Mouse (Mus musculus) naive thymus-derived CD4-positive, alpha-beta T cell, adult 2 months (primary cell): ENCODE measurements around the gene Clec16a.

Experiments
- DNase-seq: peaks from one replicate; pipeline ENCODE4 v3.0.0-alpha.2; 2011; ENCODE audit warnings: low read depth

Clec16a gene

DNA sequence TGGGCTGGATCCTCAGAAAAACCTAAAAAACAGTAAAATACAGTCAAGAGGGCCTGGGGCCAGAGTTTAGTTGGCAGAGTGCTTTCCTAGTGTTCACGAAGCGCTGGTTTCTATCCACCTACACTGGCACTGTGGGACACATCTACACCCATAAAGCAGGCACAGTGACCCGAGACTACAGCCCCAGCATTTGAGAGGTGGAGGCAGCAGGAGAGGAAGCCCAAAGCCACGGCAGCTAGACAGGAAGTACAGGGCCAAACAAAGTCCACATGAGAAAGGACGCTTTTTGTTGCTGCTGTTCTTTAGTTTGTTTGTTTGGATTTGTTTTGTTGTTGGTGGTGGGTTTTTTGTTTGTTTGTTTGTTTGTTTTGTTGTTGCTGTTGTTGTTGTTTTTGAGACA lies 8.8 kb upstream of the Clec16a start:
- no peak for DNase-seq

DNA sequence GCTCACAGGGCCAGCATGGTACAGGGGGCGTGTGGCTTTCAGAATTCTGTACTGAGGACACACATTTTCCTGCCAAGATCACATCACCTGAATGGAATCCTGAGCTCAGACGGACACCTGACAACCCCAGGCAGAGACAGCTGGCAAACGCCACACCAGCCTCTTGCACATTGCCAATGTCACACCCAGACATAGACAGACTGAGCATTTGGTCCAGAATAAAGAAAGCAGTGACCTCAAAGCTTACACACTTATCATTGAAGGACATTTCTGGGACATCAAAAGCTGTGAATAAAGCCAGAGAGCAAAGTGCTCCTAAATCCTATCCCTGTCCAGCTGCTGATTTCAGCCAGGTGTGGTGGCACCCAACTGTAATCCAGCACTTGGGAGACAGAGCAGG lies 8.2 kb upstream of the Clec16a start:
- DNase-seq: no peak

DNA sequence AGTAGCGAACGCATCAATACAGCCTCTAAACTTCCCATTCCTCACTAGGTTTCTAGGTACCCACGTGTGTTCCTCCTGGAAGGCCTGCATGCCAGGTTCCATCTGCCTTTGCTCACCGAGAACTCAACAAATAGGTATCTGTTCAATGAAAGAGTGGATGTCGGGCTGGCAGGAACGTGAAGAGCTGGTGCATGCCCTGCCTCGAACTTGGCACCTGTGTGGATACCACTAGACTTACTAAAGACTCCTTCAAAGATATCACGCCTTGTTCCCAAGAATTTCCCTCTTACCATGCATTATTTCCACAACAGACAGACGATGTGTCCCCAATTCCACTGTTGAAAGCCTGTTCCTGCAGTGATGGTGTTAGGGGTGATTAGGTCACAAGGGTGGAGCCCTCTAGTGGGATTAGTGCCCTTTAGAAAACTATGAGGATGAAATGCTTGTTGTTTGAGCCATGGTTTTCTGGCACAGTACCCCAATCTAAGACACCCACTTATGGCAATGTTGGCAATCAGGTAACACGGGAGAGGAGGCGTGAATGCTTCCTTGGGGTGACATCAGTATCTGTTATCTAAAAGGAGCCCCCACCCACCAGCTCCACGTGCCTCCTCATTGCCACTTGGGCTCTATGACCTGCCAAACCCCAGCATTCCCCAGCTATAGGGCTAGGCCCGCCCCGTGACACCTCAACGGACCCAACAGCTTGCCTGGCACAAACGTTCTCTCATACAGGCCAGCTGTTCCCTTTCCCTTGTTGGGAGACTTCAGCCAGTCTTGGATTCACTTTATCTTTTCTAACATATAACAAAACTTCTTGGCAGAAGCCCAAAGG lies 4.2 kb upstream of the Clec16a start:
- no peak for DNase-seq

DNA sequence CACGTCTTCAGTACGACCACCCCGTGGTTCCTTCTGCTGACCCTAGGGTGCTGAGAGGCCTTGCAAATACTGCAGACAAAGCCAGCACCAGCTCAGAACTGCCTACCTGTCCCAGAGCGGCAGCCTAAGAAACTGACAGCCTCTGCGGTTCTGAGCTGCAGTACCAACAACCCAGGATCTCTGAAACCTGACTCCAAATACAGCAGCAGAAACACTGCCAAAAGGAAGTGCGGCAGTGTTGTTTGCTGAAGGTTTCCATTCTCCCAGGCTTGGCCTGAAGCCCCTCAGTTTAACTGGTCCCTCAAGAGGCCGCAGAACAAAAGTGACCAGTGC lies 3.6 kb upstream of the Clec16a start:
- DNase-seq: peak; percentile 59

DNA sequence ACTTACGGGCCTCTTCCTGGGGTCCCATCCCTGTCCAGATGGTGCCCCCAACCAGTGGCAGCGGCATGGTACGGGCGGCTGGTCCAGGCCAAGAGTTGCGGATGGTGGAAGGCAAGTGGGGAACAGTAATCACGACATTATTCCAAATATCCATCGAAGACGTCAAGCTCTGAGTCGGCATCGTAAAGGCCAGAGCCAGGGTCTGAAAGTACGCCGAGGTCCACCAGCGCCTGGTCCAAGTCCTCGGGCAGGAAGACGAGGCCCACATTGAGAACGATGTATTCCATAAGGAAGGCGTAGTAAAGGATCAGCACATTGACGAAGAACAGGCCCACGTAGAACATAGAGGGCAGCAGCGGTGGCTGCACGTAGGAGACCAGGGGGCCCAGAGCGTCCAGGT lies 2.9 kb upstream of the Clec16a start:
- peak; percentile 38 for DNase-seq

DNA sequence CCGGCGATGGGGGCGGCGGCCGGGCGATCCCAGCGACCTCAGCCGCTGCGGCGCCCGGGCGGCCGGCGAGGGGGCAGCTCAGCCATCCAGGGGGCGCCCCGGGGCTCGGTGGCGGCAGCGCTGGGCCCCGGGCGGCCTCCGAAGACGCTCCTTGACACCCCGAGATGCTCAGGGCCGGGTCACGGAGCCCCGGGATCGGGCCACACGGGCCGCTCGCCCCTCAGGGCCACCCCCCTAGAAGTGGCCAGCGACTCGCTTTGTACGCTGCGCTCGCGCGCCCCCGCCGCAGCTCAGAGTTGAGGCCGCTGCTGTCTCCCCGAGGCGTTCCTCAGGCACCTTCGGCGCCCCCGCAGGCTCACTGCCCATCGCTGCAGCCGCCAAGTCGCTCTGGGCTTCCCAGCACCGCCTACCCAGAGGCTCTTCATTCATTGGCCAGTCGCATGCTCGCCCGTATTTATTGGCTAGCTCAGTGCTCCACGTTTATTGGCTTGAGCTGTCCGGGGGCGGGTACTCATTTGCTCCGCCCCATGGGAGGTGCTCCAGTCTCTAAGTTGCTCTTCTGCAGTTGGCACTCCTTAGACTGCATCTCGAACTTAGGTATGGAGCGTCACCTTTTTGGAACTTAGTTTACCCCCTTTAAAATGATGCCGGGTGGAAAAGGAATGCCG lies 2.3 kb upstream of the Clec16a start, which contains the start of gene Dexi:
TSS of gene Dexi (minus strand) at position 357 of the 668 bp plus-strand sequence.
- DNase-seq: peak; percentile 97

DNA sequence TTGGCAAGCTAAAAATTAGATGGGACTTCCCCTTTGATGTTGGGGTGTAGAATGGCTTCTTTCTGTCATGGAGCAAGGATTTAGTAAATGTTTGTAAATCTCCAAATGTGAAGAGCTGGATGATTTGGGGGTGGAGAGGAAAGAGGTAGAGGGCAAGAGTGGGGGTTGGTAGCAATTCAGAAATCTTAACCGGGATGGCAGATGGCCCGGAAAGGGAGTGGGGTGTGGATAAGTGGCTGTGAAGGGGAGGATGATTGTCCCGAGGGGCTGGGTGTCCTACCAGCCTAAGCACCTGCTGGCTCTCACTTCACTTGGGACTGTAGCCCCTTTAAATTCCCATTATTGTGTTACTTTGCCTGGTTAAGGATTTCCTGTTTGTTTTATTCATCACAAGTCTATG lies 1.7 kb downstream of the Clec16a start:
- DNase-seq: no peak

DNA sequence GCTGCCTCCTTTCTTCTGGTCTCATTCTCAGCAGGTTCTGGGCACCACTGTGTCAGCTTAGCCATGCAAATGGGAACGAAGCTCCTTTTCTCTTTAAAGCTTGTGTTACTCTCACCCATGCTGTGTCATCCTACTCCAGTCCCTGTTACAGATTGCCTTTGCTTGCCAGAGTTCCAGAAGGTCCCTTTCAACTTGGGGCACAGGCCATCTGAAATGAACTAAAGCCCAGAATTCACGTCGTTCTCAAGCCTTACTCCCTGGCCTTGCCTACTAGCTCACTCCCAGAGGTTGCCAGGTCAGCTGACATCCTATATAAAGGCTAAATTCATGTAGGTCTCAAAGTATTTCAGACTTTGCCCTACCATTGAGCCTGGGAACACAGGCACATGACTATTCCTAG lies 3.8 kb downstream of the Clec16a start:
- no peak for DNase-seq

DNA sequence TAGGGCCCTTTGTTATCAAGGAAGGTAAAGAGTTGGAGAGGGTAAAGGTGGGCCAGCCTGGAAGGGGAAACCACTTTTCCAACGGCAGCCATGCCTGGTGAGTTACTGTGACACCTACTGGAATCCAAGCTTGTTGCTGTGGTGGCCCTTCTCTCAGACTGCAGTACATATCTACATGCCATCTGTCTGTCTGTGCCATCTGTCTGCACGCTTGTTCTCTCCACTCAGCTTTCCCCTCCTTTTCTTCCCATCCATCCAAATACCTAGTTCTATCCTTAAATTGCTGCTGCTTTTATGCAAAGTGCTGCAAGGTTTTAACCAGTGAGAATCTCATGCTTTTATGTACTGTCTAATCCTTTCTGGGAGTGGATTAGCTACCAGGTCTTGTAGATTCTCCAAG lies 4.5 kb downstream of the Clec16a start:
- DNase-seq: no peak

DNA sequence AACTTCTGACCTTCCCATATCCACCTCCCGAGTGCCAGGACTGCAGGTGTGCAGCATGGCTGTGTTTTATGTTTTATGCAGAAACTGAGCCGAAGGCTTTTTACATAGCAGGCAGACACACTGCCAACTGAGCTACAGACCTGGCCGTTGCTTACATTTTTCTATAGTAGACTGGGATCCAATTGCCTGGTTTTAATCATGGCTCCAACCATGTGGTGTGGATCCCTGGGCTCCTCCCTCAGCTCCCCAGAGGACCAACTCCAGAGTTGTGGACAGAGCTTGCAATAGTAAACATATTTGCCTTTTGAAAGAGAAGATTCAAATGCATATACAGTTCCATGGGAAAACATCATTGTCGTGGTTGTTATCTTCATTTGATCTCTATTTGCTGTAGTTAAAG lies 6.5 kb downstream of the Clec16a start:
- no peak for DNase-seq

DNA sequence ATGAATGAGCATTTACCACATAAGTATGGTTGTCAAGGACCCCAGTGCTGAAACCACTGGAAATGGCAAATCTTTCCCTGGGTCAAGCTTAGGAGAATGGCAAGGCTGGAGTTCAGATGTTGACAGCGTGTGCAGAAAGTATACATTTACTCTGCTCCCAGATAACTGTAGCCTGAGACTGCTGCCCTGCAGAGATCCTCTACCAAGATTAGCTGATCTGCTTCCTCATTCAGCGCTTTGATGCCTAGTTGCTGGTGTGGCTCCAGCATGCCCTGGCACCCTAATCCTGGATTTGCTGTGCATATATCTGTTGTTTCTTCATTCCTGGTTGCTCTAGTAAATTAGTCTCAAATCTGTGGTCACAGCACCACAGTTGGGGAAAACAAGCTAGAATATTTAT lies 8.7 kb downstream of the Clec16a start:
- no peak for DNase-seq

DNA sequence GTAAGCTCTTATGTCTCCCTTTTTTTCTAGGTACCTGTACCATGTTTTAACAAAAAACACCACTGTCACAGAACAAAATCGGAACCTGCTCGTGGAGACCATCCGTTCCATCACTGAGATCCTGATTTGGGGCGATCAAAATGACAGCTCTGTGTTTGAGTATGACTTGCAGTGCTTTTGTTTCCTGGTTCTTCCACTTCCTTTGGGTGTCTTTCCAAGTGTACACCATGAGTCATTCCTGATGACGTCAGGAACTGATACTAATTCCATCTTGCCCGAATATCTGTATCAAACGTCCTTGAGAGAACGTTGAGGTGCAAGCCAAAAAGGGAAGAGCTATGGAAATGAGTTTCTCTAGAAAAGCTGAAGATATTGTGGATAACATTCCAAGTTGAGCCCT lies 14.9 kb downstream of the Clec16a start:
- DNase-seq: no peak

DNA sequence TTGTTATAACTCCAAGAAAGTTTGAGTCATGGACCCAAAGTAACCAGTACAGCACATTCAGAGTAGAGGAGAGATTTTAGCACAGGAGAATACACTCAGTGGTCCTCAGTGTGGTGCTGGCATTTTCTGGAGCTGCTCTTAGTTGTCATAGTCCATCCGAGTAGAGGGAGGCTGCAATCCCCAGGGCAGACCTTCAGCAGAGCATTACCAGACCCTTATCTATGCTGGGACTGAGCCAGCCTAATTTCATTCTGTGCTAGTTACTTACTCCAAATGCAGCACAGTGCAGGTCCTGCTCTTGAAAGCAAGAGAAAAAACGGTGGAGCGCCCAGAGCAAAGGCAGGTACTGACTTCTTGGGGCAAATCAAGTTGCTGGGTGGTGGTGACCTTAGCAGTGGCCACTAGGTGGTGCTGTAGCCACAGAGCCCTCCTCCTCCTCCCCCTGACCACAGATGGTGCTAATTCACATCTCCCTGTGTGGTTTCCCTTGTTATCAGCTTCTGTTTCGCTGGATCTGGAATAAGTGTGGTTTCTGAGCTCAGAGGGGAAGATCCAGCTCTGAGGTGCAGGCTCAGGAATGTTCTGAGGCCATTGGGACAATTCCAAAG lies 20.2 kb downstream of the Clec16a start:
- DNase-seq: peak; percentile 84

DNA sequence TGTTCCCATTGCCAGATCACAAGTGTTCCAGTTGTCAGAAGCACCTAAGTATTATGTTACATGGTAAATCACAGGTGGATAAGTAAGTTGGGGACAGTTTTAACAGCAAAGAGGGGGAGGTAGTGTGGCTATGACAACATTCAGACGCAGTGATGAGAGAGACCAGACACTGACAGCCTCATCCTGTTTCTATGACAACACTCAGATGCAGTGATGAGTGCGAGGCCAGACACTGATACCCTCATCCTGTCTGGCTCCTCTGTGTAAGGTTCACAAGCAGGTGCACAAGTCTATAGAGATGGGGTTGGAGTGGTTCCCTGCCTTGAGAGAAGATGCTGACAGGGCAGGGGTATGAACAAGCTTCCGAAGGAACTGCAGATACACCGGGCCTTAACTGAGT lies 22.0 kb downstream of the Clec16a start:
- DNase-seq: no peak

DNA sequence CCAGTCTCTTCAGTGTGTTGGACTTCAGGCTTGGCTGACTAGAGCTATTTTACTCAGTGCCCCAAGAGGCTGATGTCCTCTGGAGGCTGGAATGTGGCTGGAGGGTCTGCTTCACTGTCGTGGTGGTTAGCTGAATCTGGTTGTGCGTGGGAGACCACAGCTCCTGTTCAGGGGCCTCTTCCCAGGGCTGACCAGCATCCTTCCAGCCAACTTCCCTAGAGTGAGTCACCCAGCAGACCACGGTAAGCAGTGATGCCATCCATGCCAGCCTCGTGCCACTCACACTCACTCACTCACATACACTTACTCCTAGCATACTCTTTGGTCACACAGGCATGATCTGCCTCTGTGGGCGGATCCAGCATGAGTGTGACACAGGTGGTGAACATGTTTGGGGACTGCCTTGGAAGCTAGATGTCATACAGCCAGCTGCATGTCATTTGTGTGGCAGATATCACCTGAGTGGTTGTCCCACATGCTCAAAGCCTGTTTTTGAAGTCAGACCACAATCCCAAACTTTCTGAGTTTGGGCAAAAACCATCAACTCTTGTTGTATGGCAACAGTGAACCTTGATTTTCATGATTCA lies 24.8 kb downstream of the Clec16a start:
- no peak for DNase-seq

DNA sequence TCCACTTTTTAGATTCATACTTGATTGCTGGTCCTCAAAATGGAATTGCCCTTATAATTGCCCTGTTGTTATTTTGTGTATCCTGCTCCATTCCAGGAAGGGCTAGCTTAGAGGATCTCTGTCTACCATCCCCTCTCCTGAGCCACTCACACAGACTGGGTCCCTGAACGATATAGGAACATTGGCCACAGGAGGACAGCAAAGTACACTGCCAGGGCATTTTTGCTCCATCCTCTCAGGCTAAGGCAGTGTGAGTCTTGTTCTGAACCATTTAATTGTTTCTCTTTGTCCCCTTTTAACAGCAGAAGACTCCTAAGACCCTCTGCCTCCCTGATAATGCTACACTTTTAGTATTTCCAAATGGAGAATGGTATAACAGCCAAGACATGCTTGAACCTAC lies 25.6 kb downstream of the Clec16a start:
- DNase-seq: no peak

DNA sequence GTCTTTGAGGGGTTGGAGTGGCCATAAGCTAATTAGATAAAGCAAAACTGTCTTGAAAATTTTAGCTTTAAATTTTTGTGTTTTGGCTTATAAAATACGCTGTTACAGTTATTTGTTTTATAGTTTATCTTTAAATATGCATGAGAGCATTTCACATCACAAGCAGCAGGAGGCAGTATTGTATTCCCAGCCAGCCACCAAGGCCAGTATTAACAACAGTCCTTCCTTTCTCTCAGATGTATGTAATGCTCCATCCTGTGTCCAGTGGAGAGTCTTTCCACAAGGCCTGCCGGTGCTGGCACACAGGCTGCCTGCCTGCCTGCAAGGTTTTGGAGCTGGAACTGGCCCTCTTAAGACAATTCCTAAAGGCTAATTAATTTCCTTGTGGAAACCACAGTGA lies 26.7 kb downstream of the Clec16a start:
- DNase-seq: peak; percentile 61

DNA sequence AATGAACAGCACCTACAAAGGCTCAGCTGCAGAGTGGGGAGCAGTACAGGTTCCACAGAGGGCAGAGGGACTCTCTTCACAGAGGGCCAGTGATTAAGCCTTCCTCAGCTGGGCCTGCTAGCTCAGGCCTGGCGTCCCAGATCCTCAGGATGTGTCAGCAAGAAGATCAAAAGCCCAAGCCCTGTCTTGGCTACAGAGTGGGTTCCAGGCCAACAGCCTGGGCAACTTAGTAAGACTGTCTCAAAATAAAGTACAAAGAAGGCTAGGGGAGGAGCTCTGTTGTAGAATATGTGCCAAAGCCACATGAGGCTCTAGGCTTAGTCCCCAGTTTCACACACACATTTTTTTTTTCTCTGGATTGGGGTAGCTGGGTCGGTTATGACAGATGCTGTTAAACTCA lies 29.8 kb downstream of the Clec16a start:
- DNase-seq: no peak

DNA sequence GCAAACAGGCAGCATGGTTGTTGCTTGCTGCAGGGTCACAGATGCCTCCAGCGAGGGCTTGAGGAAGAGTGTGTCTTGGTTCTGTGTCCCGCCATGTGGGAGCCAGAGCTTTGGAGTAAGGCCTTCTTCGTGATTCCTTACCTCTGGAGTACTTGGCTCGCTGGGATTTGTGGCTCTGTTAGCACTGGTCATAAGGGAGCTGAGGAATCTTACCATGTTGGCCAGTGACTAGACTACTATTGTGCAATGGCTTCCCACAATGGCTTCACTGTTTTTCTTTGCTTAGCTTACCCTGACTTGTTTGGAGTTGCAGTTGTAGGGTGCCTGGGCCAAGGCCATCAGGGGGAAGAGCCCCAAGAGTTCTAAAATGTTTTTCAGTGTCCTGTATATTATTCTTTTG lies 30.8 kb downstream of the Clec16a start:
- no peak for DNase-seq

DNA sequence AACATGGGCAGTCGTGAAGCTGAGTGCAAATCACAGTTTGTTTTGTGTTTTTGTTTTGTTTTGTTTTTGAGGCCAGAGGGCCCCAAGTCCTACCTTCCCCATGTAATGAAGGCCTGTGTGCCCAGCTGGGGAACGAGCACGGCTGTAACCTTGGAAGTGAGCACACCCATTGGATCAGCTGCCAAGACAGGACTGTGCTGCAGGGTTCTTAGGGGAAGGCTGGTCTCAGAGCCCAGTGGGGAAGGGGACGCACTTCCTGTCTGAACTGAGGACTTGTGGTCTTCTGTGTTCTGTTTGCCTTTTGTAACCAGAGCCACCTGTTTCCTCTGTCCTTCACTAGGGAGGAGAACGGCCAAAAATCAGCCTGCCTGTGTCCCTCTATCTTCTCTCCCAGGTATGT lies 32.4 kb downstream of the Clec16a start:
- DNase-seq: no peak

DNA sequence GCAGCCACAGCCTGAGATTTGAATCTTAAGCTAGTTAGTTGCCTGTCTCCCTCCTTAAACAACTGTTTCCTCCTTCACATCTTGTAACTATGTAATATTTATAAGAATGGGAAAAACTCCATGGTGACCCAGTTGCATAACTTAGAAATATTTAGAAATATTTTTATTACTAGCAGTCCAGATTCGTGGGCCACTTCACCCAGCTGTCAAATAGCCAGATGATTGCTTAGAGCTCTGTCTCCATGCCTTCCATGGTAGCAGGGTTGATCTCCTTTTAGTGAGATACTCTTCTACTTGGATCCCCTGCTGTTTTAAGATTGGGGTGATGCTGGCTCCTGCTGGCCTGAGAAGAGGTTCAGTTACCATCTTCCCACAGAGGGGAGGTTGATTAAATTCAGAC lies 33.2 kb downstream of the Clec16a start:
- DNase-seq: no peak

DNA sequence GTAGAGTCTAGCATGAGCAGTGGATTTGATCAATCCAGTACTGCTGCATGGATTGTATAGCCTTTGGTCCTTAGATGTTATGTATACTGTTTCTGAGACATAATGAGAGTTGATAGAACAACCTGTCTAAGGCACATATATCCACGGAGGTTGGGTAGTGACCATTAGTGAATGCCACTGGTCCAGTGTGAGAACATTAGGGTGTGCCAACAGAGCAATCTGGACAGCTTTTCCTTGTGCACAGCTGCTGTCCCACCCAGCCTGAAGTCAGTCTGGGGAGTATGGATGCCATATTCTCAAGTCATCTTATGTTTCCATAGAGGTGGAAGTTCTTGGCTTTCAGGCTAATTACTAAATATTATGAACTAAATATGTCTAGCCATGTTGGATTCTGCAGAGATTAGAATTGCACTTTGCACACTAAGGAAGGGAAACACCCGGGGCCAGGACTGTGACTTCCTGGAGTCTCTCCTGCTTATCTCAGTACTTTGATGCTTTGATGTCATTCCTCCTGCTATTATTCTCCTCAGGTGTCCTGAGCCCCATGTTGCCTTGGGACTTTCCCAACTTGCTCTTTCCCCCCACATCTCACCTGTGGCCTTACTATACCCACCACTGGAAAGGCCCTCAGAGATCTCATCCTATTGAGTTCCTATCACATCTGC lies 36.2 kb downstream of the Clec16a start:
- DNase-seq: no peak

DNA sequence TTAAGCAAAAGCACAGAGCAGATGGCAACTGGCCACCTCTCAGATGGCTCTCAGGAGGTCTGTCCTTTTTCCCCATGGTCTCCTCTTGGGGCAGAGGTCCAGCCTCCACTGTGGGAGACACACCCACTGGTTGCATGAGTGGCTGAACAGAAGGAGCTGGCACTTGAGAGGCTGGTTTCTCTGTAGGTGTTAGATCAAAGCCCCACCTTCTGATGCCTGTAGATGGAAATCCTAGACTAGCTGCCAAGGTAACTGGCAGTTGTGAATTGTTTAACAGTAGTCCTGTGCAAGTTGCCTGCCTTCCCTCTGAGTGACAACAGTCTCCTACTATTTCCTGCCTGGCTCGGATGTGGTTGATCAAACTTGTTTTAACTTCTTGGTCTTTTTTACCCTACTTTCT lies 40.0 kb downstream of the Clec16a start:
- DNase-seq: peak; percentile 76
